Mouse (Mus musculus) lung, postnatal 0 days (tissue): ENCODE measurements around the gene Mapk1ip1l.

Source experiments
- CTCF ChIP-seq: IDR thresholded peaks from 2 replicates; pipeline ENCODE4 v1.5.1; 2016; ENCODE audit warnings: antibody characterized with exemption, mild to moderate bottlenecking
- EP300 ChIP-seq: IDR thresholded peaks from 2 replicates; pipeline ENCODE4 v1.6.1; 2016; ENCODE audit warnings: antibody characterized with exemption, mild to moderate bottlenecking, control low read depth

GRCm38 (mm10) chr14:47366881-47367321 is 68.8 kb downstream of the Mapk1ip1l start:
- TF ChIP-seq CTCF, result no peak
- no peak for TF ChIP-seq EP300
